Mouse (Mus musculus) thymus, adult 2 months (tissue): ENCODE results near the gene Prtn3. TPM values are rescaled to one million over a fixed set of nuclear protein-coding genes. Genes with fewer than 3 reads are reported as not detected.
"Not testable (repeated sequence)": the region's sequence is repeated elsewhere in the genome, so short reads cannot be mapped to it uniquely, and the experiment has no call there.

ENCODE experiments used
- DNase-seq: peaks from one replicate; pipeline ENCODE4 v3.0.0; 2021
- H3K27ac ChIP-seq: fragments of 200-500 bp; 2 replicates; pipeline ENCODE4 v1.5.1; 2012; ENCODE audit warnings: low read length, control low read depth; ENCODE audit not compliant: control insufficient read depth, insufficient read depth
- H3K27me3 ChIP-seq: fragments of 200-500 bp; 2 replicates; pipeline ENCODE4 v1.6.1; 2012; ENCODE audit warnings: mild to moderate bottlenecking, low read length, moderate library complexity, mixed read lengths; ENCODE audit not compliant: control insufficient read depth, insufficient read depth
- H3K36me3 ChIP-seq: fragments of 200-500 bp; 2 replicates; pipeline ENCODE4 v1.6.1; 2012; ENCODE audit warnings: mild to moderate bottlenecking, low read length, moderate library complexity; ENCODE audit not compliant: control insufficient read depth, insufficient read depth
- H3K4me1 ChIP-seq: fragments of 200-500 bp; replicated peaks from 2 replicates; pipeline ENCODE4 v1.6.1; 2012; ENCODE audit warnings: low read length; ENCODE audit not compliant: control insufficient read depth, insufficient read depth
- H3K4me3 ChIP-seq: fragments of 200-500 bp; 2 replicates; pipeline ENCODE4 v1.5.1; 2012; ENCODE audit warnings: mild to moderate bottlenecking, low read length, control low read depth, moderate library complexity; ENCODE audit not compliant: control insufficient read depth, insufficient read depth
- CTCF ChIP-seq: fragments of 200-500 bp; IDR thresholded peaks from 2 replicates; pipeline ENCODE4 v1.5.1; 2012; ENCODE audit warnings: mild to moderate bottlenecking, control low read depth, low read length, moderate library complexity, borderline replicate concordance; ENCODE audit not compliant: control insufficient read depth, poor library complexity, insufficient read depth; ENCODE audit errors: extremely low read depth
- POLR2A ChIP-seq: fragments of 200-500 bp; IDR thresholded peaks from 2 replicates; pipeline ENCODE4 v1.6.1; 2012; ENCODE audit warnings: mild to moderate bottlenecking, low read length, control low read depth, moderate library complexity; ENCODE audit not compliant: control insufficient read depth, poor library complexity, insufficient read depth; ENCODE audit errors: extremely low read depth
- WGBS: fragments of 180-500 bp; shearing (Covaris S2); methylation state at CpG from one replicate; pipeline ENCODE4 v1.1.7; 2018; 5-methylcytosine and 5-hydroxymethylcytosine counted together
- polyA plus RNA-seq: library from polyadenylated mRNA; depleted of rRNA; stranded (reverse); fragments of >200 nt; gene quantifications from 2 replicates; pipeline ENCODE4 v1.2.3, GENCODE M21; 2012

Prtn3 gene
- polyA plus RNA-seq, 1 experiment, result 5.3 TPM

DNA sequence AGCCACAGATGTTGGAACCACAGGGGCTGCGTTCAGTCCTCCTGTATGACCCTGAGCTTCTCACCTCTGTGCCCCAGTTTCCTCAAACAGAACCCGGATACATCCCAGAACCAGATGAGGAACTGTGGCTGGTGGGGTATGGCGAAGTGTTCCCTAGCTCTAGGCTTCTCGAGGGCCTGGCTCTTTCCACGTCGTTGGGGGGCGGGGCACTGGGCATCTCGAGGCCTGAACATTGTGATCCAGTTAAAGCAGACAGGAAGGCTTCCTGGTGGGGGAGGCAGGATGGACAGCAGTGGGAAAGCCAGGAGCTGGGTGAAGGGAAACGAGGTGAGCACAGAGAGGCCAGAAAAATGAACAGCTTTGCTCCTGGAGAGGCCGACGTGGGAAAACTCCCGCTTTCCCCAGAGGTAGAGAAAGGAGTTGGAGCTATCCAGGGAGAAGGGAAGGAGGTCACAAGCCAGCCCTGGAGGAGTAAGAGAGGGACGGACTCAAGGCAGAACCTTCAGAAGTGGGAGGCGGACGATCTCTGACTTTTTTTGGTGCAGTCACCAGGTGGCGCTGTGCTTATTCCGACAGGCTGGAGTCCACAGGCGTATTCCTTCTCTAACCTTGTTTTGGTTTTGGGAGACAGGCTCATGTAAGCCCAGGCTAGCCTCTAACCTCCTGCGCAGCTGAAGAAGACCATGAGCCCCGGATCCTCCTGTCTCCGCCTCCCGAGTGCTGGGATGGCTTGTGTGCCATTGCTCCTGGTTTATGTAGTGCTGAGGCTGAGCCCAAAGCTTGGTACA, 9.2 kb downstream of the Prtn3 start:
- peak; percentile 67 for DNase-seq
- Histone ChIP-seq H3K27ac (no peak overlapping the region), H3K27me3 (no peaks in the 10 kb centered on the region; the same call in 1 of the 2 replicates), H3K36me3 (no peaks in the 10 kb centered on the region), H3K4me1 (peaks cover 8% of the 10 kb centered on the region), H3K4me3 (no peak overlapping the region)
- WGBS, result 30% methylated on average over 22 of the region's 22 CpGs
- no peak for TF ChIP-seq POLR2A
- peak; percentile 64; the same call in 1 of the 2 replicates for TF ChIP-seq CTCF

DNA sequence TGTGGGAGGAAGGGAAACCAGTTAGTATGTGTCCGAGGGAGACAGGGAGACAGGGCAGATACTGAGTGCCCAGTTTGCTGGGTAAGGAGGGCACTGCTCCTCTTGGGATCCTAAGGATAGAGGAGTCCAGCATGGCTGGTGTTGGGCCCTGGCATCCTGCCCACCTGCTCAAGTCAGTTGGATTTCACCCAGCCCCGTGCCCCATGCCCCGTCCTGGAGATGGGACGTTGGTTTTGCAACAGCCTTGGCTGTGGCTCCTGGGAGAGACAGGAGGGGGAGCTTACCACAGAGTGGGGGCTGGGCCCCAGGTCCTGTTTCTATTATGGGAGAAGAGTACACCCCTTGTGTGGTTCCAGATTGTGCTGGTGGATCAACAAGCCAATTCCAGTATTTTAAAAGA, 10.2 kb downstream of the Prtn3 start:
- Histone ChIP-seq H3K4me1 (peaks cover 8% of the 10 kb centered on the region; the same call in 1 of the 2 replicates), H3K4me3 (no peak overlapping the region), H3K27me3 (no peaks in the 10 kb centered on the region; the same call in 1 of the 2 replicates), H3K36me3 (no peaks in the 10 kb centered on the region), H3K27ac (no peak overlapping the region)
- no peak for DNase-seq
- 23% methylated on average over 4 of the region's 4 CpGs for WGBS
- no peak for TF ChIP-seq POLR2A
- TF ChIP-seq CTCF, result no peak

DNA sequence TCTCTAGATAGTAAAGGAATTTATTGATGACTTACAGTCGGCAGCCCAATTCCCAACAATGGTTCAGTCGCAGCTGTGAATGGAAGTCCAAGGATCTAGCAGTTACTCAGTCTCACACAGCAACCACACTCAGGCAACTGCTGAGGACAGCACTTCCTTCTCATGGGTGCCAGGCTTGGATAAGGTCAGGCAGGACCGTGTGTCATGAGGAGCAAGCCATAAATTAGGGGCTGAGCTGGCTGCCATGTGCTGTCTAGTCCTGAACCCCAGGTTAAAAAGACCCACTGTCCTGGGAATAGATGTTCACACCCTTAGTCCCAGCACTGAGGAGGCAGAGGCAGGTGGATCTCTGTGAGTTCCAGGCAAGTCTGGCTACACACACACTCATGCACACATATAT, 10.7 kb downstream of the Prtn3 start:
- not testable (repeated sequence) for H3K27ac ChIP-seq, H3K4me1 ChIP-seq, H3K4me3 ChIP-seq, H3K36me3 ChIP-seq, DNase-seq, H3K27me3 ChIP-seq
- WGBS, result 43% methylated on average over 3 of the region's 3 CpGs

- 74% methylated on average over 6 of the region's 6 CpGs for WGBS
- TF ChIP-seq CTCF (no peak), POLR2A (no peak)
- H3K27me3 ChIP-seq, result no peaks in the 10 kb centered on the region; the same call in 1 of the 2 replicates
- no peak within 1 kb of the TSS for H3K27ac ChIP-seq
- no peak within 1 kb of the TSS for H3K4me3 ChIP-seq
- H3K4me1 ChIP-seq, result 0 out of 2 replicates have a peak, but pooled peaks cover 4% of the 10 kb centered on the region
- no peaks in the 10 kb centered on the region for H3K36me3 ChIP-seq
- no peak for DNase-seq
Observed at GRCm38 (mm10) chr10:79886054-79886453, 11.8 kb downstream of the Prtn3 start, which contains the start of gene Elane. TSS of gene Elane (plus strand) at chr10:79886247.

GRCm38 (mm10) chr10:79886611-79887010, 12.3 kb downstream of the Prtn3 start:
- Histone ChIP-seq H3K27me3 (no peaks in the 10 kb centered on the region; the same call in 1 of the 2 replicates), H3K36me3 (no peaks in the 10 kb centered on the region), H3K27ac (no peak overlapping the region), H3K4me3 (no peak overlapping the region), H3K4me1 (0 out of 2 replicates have a peak, but pooled peaks cover 4% of the 10 kb centered on the region)
- DNase-seq, result no peak
- TF ChIP-seq POLR2A (no peak), CTCF (no peak)
- 87% methylated on average over 8 of the region's 8 CpGs for WGBS

- WGBS, result 33% methylated on average over 2 of the region's 2 CpGs
- H3K4me3 ChIP-seq, result no peak overlapping the region
- no peaks in the 10 kb centered on the region for H3K27me3 ChIP-seq
- no peaks in the 10 kb centered on the region for H3K36me3 ChIP-seq
- TF ChIP-seq CTCF (no peak), POLR2A (no peak)
- no peak for DNase-seq
- no peaks in the 10 kb centered on the region for H3K4me1 ChIP-seq
- no peak overlapping the region for H3K27ac ChIP-seq
Observed at GRCm38 (mm10) chr10:79889386-79889785, 15.1 kb downstream of the Prtn3 start.

DNA sequence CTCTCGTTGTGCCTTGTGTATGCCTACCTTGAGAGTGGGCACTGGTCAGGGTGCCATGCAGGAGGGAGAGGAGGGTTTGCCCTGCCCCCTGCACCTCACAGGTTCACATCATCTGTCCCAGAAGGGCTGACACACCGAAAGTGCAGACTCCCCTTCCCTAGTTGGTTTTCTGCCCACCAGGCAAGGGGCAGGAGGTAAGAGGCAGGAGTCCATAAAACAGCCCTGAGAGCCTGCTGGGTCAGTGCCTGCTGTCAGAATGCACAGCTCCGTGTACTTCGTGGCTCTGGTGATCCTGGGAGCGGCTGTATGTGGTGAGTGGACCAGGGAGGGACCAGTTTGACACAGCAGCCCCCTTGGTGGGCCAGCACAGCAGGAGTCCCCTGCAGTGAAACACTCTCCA, 16.4 kb downstream of the Prtn3 start, which contains the start of gene Cfd:
TSS of gene Cfd (plus strand) at position 184 of the 400 bp plus-strand sequence.
- WGBS, result 84% methylated on average over 5 of the region's 5 CpGs
- Histone ChIP-seq H3K4me1 (no peaks in the 10 kb centered on the region), H3K36me3 (no peaks in the 10 kb centered on the region), H3K27me3 (no peaks in the 10 kb centered on the region), H3K4me3 (no peak within 1 kb of the TSS), H3K27ac (no peak within 1 kb of the TSS)
- TF ChIP-seq POLR2A (no peak), CTCF (no peak)
- DNase-seq, result no peak
